Mouse (Mus musculus) heart, embryonic 16.5 days (tissue): ENCODE data around the gene Eif2ak3. TPM values are rescaled to one million over a fixed set of nuclear protein-coding genes. Genes with fewer than 3 reads are reported as not detected.

Experiments used
- ATAC-seq: fragments of 200-750 bp; cut with Nextera tagmentation; replicated peaks from 2 replicates; pipeline ENCODE4 v1.8.0; 2017; ENCODE audit warnings: moderate number of reproducible peaks; ENCODE audit not compliant: insufficient read depth, low FRiP score; ENCODE audit errors: extremely low read depth
- H3K27ac ChIP-seq: fragments of 300-500 bp; sonication (generic); 2 replicates; pipeline ENCODE4 v1.5.1; 2014; ENCODE audit warnings: mild to moderate bottlenecking, low read length, control low read depth, moderate library complexity
- H3K27me3 ChIP-seq: fragments of 300-500 bp; sonication (generic); 2 replicates; pipeline ENCODE4 v1.6.1; 2014; ENCODE audit warnings: low read length, mixed read lengths; ENCODE audit not compliant: control insufficient read depth, insufficient read depth
- H3K36me3 ChIP-seq: fragments of 300-500 bp; sonication (generic); 2 replicates; pipeline ENCODE4 v1.6.1; 2014; ENCODE audit not compliant: control insufficient read depth, insufficient read depth
- H3K4me1 ChIP-seq: fragments of 300-500 bp; sonication (generic); 2 replicates; pipeline ENCODE4 v1.6.1; 2014; ENCODE audit warnings: low read length, mixed read lengths; ENCODE audit not compliant: control insufficient read depth, insufficient read depth
- H3K4me2 ChIP-seq: fragments of 300-500 bp; sonication (generic); 2 replicates; pipeline ENCODE4 v1.6.1; 2014; ENCODE audit warnings: low read depth, mild to moderate bottlenecking, control low read depth, low read length
- H3K4me3 ChIP-seq: fragments of 300-500 bp; sonication (generic); 2 replicates; pipeline ENCODE4 v1.5.1; 2014; ENCODE audit warnings: mild to moderate bottlenecking, control low read depth, low read length
- H3K9ac ChIP-seq: fragments of 300-500 bp; sonication (generic); 2 replicates; pipeline ENCODE4 v1.6.1; 2014; ENCODE audit warnings: low read length, control low read depth
- H3K9me3 ChIP-seq: fragments of 300-500 bp; sonication (generic); replicated peaks from 2 replicates; pipeline ENCODE4 v1.6.1; 2016; ENCODE audit warnings: low read length; ENCODE audit not compliant: control insufficient read depth
- WGBS: fragments of 180-500 bp; shearing (Covaris S2); extraction: QIAGEN DNeasy Blood & Tissue Kit; methylation state at CpG from one replicate; pipeline ENCODE4 v1.1.7; 2014; 5-methylcytosine and 5-hydroxymethylcytosine counted together
- polyA plus RNA-seq: library from polyadenylated mRNA; unstranded; fragments of >200 nt; fragmentation: Nextera tagmentation; extraction: Ambion mirVana; gene quantifications from 2 replicates; pipeline ENCODE4 v1.2.1, GENCODE M21; 2015

Gene Eif2ak3
- polyA plus RNA-seq, 1 experiment from 2014 or later = 6.3 TPM

GRCm38 (mm10) chr6:70824085-70824986 lies 20.0 kb upstream of the Eif2ak3 start:
- Histone ChIP-seq H3K4me3 (peak overlapping the region; percentile 55), H3K4me1 (peaks cover 10% of the 10 kb centered on the region), H3K9ac (peak overlapping the region; percentile 76), H3K4me2 (peak overlapping the region; percentile 80), H3K27ac (peak overlapping the region; percentile 92), H3K9me3 (peaks cover 3% of the 10 kb centered on the region; the same call in 1 of the 2 replicates), H3K27me3 (no peaks in the 10 kb centered on the region), H3K36me3 (no peaks in the 10 kb centered on the region)
- WGBS = 7% methylated on average over 23 of the region's 23 CpGs
- ATAC-seq = peak; percentile 90

- Histone ChIP-seq H3K27me3 (no peaks in the 10 kb centered on the region), H3K4me1 (peaks cover 10% of the 10 kb centered on the region), H3K36me3 (no peaks in the 10 kb centered on the region), H3K9me3 (peaks cover 3% of the 10 kb centered on the region; the same call in 1 of the 2 replicates), H3K4me3 (peak overlapping the region; percentile 55), H3K4me2 (peak overlapping the region; percentile 80), H3K27ac (peak overlapping the region; percentile 92), H3K9ac (peak overlapping the region; percentile 76)
- ATAC-seq = peak; percentile 41
- 39% methylated on average over 4 of the region's 4 CpGs for WGBS
Measured at GRCm38 (mm10) chr6:70824987-70825337, 19.4 kb upstream of the Eif2ak3 start.

GRCm38 (mm10) chr6:70829451-70829850 lies 14.9 kb upstream of the Eif2ak3 start:
- H3K27ac ChIP-seq = no peak overlapping the region
- H3K36me3 ChIP-seq = no peaks in the 10 kb centered on the region
- H3K4me1 ChIP-seq = peaks cover 4% of the 10 kb centered on the region; the same call in 1 of the 2 replicates
- ATAC-seq = no peak
- WGBS = 50% methylated on average over 2 of the region's 2 CpGs
- H3K27me3 ChIP-seq = no peaks in the 10 kb centered on the region
- H3K4me2 ChIP-seq = no peak overlapping the region
- no peak overlapping the region for H3K9ac ChIP-seq
- H3K4me3 ChIP-seq = no peak overlapping the region
- peaks cover 3% of the 10 kb centered on the region; the same call in 1 of the 2 replicates for H3K9me3 ChIP-seq

- no peak for ATAC-seq
- peaks cover 4% of the 10 kb centered on the region; the same call in 1 of the 2 replicates for H3K4me1 ChIP-seq
- no peak overlapping the region for H3K9ac ChIP-seq
- no peak overlapping the region for H3K27ac ChIP-seq
- H3K36me3 ChIP-seq = no peaks in the 10 kb centered on the region
- H3K27me3 ChIP-seq = no peaks in the 10 kb centered on the region
- WGBS = 65% methylated on average over 3 of the region's 3 CpGs
- H3K9me3 ChIP-seq = peaks cover 3% of the 10 kb centered on the region; the same call in 1 of the 2 replicates
- no peak overlapping the region for H3K4me3 ChIP-seq
- no peak overlapping the region for H3K4me2 ChIP-seq
Measured at GRCm38 (mm10) chr6:70830552-70830951, 13.8 kb upstream of the Eif2ak3 start.

- Histone ChIP-seq H3K9me3 (peaks cover 3% of the 10 kb centered on the region; the same call in 1 of the 2 replicates), H3K4me2 (no peak overlapping the region), H3K4me1 (peaks cover 4% of the 10 kb centered on the region; the same call in 1 of the 2 replicates), H3K4me3 (no peak overlapping the region), H3K27ac (no peak overlapping the region), H3K9ac (no peak overlapping the region), H3K27me3 (no peaks in the 10 kb centered on the region), H3K36me3 (no peaks in the 10 kb centered on the region)
- no peak for ATAC-seq
- WGBS = 66% methylated on average over 10 of the region's 10 CpGs
Measured at GRCm38 (mm10) chr6:70831179-70831839, 13.0 kb upstream of the Eif2ak3 start.

GRCm38 (mm10) chr6:70837297-70837696 lies 7.0 kb upstream of the Eif2ak3 start:
- Histone ChIP-seq H3K27ac (no peak overlapping the region), H3K4me1 (no peaks in the 10 kb centered on the region), H3K36me3 (no peaks in the 10 kb centered on the region), H3K9me3 (no peaks in the 10 kb centered on the region), H3K4me2 (no peak overlapping the region), H3K9ac (no peak overlapping the region), H3K27me3 (no peaks in the 10 kb centered on the region), H3K4me3 (no peak overlapping the region)
- WGBS = 75% methylated on average over 2 of the region's 2 CpGs
- ATAC-seq = no peak

- H3K27me3 ChIP-seq = no peaks in the 10 kb centered on the region
- peaks cover 7% of the 10 kb centered on the region; the same call in 1 of the 2 replicates for H3K4me1 ChIP-seq
- H3K36me3 ChIP-seq = no peaks in the 10 kb centered on the region
- H3K4me3 ChIP-seq = no peak overlapping the region
- no peaks in the 10 kb centered on the region for H3K9me3 ChIP-seq
- H3K9ac ChIP-seq = no peak overlapping the region
- 42% methylated on average over 3 of the region's 3 CpGs for WGBS
- H3K4me2 ChIP-seq = no peak overlapping the region
- ATAC-seq = no peak
- no peak overlapping the region for H3K27ac ChIP-seq
Measured at GRCm38 (mm10) chr6:70838532-70838931, 5.8 kb upstream of the Eif2ak3 start.

GRCm38 (mm10) chr6:70840281-70840680 lies 4.0 kb upstream of the Eif2ak3 start:
- 57% methylated on average over 5 of the region's 5 CpGs for WGBS
- Histone ChIP-seq H3K9ac (no peak overlapping the region), H3K9me3 (no peaks in the 10 kb centered on the region), H3K4me1 (peaks cover 10% of the 10 kb centered on the region), H3K4me3 (no peak overlapping the region), H3K27me3 (no peaks in the 10 kb centered on the region), H3K4me2 (no peak overlapping the region), H3K27ac (no peak overlapping the region), H3K36me3 (no peaks in the 10 kb centered on the region)
- ATAC-seq = no peak

- no peaks in the 10 kb centered on the region for H3K27me3 ChIP-seq
- H3K4me1 ChIP-seq = peaks cover 20% of the 10 kb centered on the region
- peak overlapping the region; percentile 78 for H3K4me2 ChIP-seq
- H3K9me3 ChIP-seq = no peaks in the 10 kb centered on the region
- H3K4me3 ChIP-seq = peak overlapping the region; percentile 99
- no peaks in the 10 kb centered on the region for H3K36me3 ChIP-seq
- ATAC-seq = no peak
- 50% methylated on average over 5 of the region's 5 CpGs for WGBS
- H3K9ac ChIP-seq = peak overlapping the region; percentile 77; the same call in 1 of the 2 replicates
- peak overlapping the region; percentile 90 for H3K27ac ChIP-seq
Measured at GRCm38 (mm10) chr6:70842991-70843390, 1.3 kb upstream of the Eif2ak3 start.
